ENCODE assay signal across 16 mouse cellular contexts in the genomic region with DNA sequence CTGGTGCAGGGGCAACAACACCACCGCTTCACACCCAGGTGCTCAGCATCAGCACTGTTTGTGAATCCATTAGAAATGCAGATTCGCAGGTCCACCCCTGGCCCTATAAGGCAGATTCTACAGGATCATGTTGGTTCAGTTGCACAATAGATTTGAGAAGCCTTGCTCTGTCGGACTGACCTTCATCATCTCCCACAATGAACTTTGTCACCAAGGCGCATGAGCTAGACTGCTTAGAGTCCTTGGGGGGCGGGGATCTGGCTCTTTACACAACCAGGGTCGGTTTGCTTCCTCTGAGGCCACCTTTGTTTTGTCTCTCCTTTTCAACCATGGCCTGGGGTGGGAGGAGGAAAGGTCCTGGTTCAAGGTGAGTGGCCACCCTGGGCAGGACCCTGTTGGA.
"Had no signal": no experiment of that assay in that cellular context is flagged by ENCODE, and none has a peak within 500 bp of the region (broad histone marks: within the 10 kb centered on the region; RNA-seq: fewer than 3 reads in every experiment).

No protein-coding gene starts in this region.

- H3K4me1 ChIP-seq: limb, embryonic 15.5 days; liver, embryonic 13.5 days; lung, embryonic 15.5 days; megakaryocyte, embryonic 14.5 days had no signal

- ATAC-seq: liver, postnatal 0 days; midbrain, embryonic 16.5 days had no signal

- H3K36me3 ChIP-seq: limb, embryonic 15.5 days; liver, embryonic 13.5 days; lung, embryonic 15.5 days; midbrain, embryonic 12.5 days had no signal

- H3K27ac ChIP-seq: left cerebral cortex, adult 2 months; limb, embryonic 15.5 days; liver, embryonic 13.5 days; lung, embryonic 15.5 days; macrophage; midbrain, embryonic 12.5 days; stomach, postnatal 0 days had no signal

- H3K4me2 ChIP-seq: limb, embryonic 15.5 days; liver, embryonic 13.5 days; lung, embryonic 15.5 days; midbrain, embryonic 12.5 days had no signal

- H3K27me3 ChIP-seq: limb, embryonic 15.5 days; liver, embryonic 13.5 days; lung, embryonic 15.5 days; megakaryocyte, embryonic 14.5 days; midbrain, embryonic 12.5 days had no signal

- H3K9ac ChIP-seq: limb, embryonic 15.5 days; liver, embryonic 13.5 days; liver, postnatal 0 days; lung, embryonic 15.5 days; midbrain, embryonic 12.5 days had no signal

- H3K4me3 ChIP-seq: left cerebral cortex, adult 2 months; limb, embryonic 15.5 days; liver, embryonic 13.5 days; lung, embryonic 15.5 days; megakaryocyte, embryonic 14.5 days; midbrain, embryonic 12.5 days had no signal

- H3K9me3 ChIP-seq: limb, embryonic 15.5 days; liver, embryonic 13.5 days; lung, embryonic 15.5 days; midbrain, embryonic 12.5 days had no signal

- DNase-seq: kidney, adult 9 months; kidney, postnatal 10 days; kidney, postnatal 4 days; liver, embryonic 13.5 days; liver, postnatal 0 days; lung, postnatal 14 days; right cerebral cortex, adult 18-20 months; thymus, postnatal 4 days had no signal
